8 mouse cellular contexts compared by ENCODE assay signal in the genomic region with DNA sequence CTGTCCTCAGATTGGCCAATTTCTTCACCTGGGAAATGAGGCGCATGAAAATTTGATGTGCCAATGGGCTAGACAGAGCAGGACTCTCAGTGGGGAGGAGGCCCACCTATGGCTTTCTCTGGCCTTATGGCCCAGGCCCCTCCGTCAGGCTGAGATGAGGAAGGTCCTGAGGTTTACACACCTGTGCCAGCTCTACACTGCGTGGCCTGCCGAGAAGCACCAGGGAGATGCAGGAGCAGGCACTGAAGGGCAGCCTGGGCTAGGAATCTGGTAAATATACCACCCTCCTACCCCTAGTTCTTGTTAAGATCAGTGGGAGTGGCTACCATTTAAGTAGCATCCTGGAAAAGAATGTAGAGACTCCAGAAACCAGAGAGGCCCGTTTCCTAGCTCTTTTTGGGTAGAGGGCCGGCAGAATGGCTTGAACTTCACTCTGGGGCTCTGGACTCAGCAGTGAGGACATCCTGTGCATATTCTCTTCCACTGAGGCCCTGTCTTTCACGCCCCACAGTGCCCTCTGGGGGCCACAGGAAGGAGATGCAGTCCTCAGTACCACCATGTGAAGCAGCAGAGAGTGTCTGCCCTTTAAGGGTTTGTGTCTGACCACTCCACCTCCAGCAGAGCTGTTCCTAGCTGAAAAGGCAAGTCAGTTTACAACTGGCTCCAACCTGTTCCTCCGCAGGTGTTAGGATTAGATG. TPM values are rescaled to one million over a fixed set of nuclear protein-coding genes. Genes with fewer than 3 reads are reported as not detected.
DNase-seq lines count a peak whose midpoint lies in the region; ATAC-seq lines count a peak whose summit lies in the region.

No protein-coding gene starts in this region.

- no peak overlapping the region for H3K9ac ChIP-seq in midbrain, embryonic 15.5 days

- no peak overlapping the region for H3K4me3 ChIP-seq in limb, embryonic 10.5 days
- no peak overlapping the region for H3K4me3 ChIP-seq in midbrain, embryonic 15.5 days

- H3K4me2 ChIP-seq in midbrain, embryonic 15.5 days, result no peak overlapping the region

- H3K27ac ChIP-seq in limb, embryonic 10.5 days, result no peak overlapping the region
- no peak overlapping the region for H3K27ac ChIP-seq in midbrain, embryonic 15.5 days

- H3K36me3 ChIP-seq in limb, embryonic 10.5 days, result peaks cover 85% of the 10 kb centered on the region
- H3K36me3 ChIP-seq in midbrain, embryonic 15.5 days (replicated peaks), result peaks cover 2% of the 10 kb centered on the region; the same call in 1 of the 2 replicates

- ATAC-seq in granulocyte monocyte progenitor cell, adult 5-6 weeks (replicated peaks; ENCODE audit: poor library complexity, severe bottlenecking), result peak; percentile 81
- peak; percentile 81 for ATAC-seq in midbrain, embryonic 15.5 days (replicated peaks)

- DNase-seq in urinary bladder, adult 18-20 months (ENCODE audit: low spot score in 2 of 2), result peak; percentile 41 to 42
- no peak for DNase-seq in urinary bladder, postnatal 10 days (ENCODE audit: low spot score)
- DNase-seq in embryo, embryonic 11.5 days (ENCODE audit: low read depth, low spot score), result peak; percentile 65
- DNase-seq in kidney, adult 18-20 months, result peak; percentile 76
- DNase-seq in limb, embryonic 10.5 days (ENCODE audit: low spot score), result peak; percentile 81
- peak; percentile 55 to 74 for DNase-seq in spleen, adult 18-20 months

- H3K4me1 ChIP-seq in limb, embryonic 10.5 days, result 0 out of 2 replicates have a peak, but pooled peaks cover 11% of the 10 kb centered on the region
- no peaks in the 10 kb centered on the region for H3K4me1 ChIP-seq in midbrain, embryonic 15.5 days

- 71% methylated on average over 8 of the region's 8 CpGs for WGBS in limb, embryonic 10.5 days
- 53% methylated on average over 8 of the region's 8 CpGs for WGBS in midbrain, embryonic 15.5 days

- H3K9me3 ChIP-seq in limb, embryonic 10.5 days (replicated peaks), result no peaks in the 10 kb centered on the region
- H3K9me3 ChIP-seq in midbrain, embryonic 15.5 days, result no peaks in the 10 kb centered on the region

- H3K27me3 ChIP-seq in limb, embryonic 10.5 days (ENCODE audit: low read depth, poor library complexity, severe bottlenecking), result no peaks in the 10 kb centered on the region
- no peaks in the 10 kb centered on the region for H3K27me3 ChIP-seq in midbrain, embryonic 15.5 days (replicated peaks)

RNA-seq across cellular contexts. Expression of a gene that starts 42.3 kb away (rescaled TPM):
- total RNA-seq in granulocyte monocyte progenitor cell, adult 5-6 weeks (2014; fragmentation: Nextera tagmentation), result 45.4 and 57.0 TPM in 2 replicates
- 77.7 and 124 TPM in 2 replicates for total RNA-seq in granulocyte monocyte progenitor cell, adult 5-6 weeks (2017)
- polyA plus RNA-seq in limb, embryonic 10.5 days (2016; fragmentation: Nextera tagmentation; extraction: Ambion mirVana), result 34.7 and 43.3 TPM in 2 replicates
- polyA plus RNA-seq in midbrain, embryonic 15.5 days (2015; fragmentation: Nextera tagmentation; extraction: Ambion mirVana), result 20.1 and 20.4 TPM in 2 replicates
